Mouse (Mus musculus): ENCODE measurements around the gene Ugt1a2.

DNA sequence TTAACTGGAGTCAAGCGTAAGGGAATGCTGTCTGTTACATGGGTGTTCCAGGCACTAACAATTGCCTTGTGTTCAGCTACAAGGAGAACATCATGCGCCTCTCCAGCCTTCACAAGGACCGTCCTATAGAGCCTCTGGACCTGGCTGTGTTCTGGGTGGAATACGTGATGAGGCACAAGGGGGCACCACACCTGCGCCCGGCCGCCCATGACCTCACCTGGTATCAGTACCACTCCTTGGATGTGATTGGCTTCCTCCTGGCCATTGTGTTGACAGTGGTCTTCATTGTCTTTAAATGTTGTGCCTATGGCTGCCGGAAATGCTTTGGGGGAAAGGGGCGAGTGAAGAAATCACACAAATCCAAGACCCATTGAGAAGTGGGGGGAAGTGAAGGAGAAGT, 17.6 kb downstream of the Ugt1a2 start:
- TF ChIP-seq CTCF (IDR thresholded peaks at IDR 0.05; ENCODE audit: insufficient read depth, low read depth, low read length): no peak
- TF ChIP-seq POLR2A (IDR thresholded peaks at IDR 0.05; ENCODE audit: insufficient read depth, low read depth, low read length): no peak
